Comparison of ENCODE assay signal across 20 mouse cellular contexts in genomic region chr13:117722090-117722489, GRCm38 (mm10).
A peak's percentile ranks its signal among the peaks of the same experiment; 100 is the strongest.
DNase-seq lines count a peak whose midpoint lies in the region; ATAC-seq lines count a peak whose summit lies in the region.
"Had no signal": no experiment of that assay in that cellular context is flagged by ENCODE, and none has a peak within 500 bp of the region (broad histone marks: within the 10 kb centered on the region; RNA-seq: fewer than 3 reads in every experiment).

No protein-coding gene starts in this region.

- ATAC-seq in forebrain, embryonic 14.5 days: peak; percentile 44; the same call in 1 of the 2 replicates
- ATAC-seq: hindbrain, postnatal 0 days; intestine, postnatal 0 days had no signal

- no peak overlapping the region for H3K4me2 ChIP-seq in forebrain, embryonic 14.5 days (ENCODE audit: low read length)
- H3K4me2 ChIP-seq: lung, embryonic 15.5 days had no signal

- H3K36me3 ChIP-seq in forebrain, embryonic 14.5 days (ENCODE audit: control insufficient read depth, insufficient read depth, low read length): no peaks in the 10 kb centered on the region
- H3K36me3 ChIP-seq: G1E; lung, embryonic 15.5 days had no signal

- H3K27ac ChIP-seq in forebrain, embryonic 14.5 days (ENCODE audit: low read depth, low read length): no peak overlapping the region
- H3K27ac ChIP-seq: hindbrain, postnatal 0 days; kidney, postnatal 0 days; liver, embryonic 14.5 days; lung, embryonic 15.5 days had no signal

- no peaks in the 10 kb centered on the region for H3K9me3 ChIP-seq in forebrain, embryonic 14.5 days (replicated peaks; ENCODE audit: control insufficient read depth, low read length)
- H3K9me3 ChIP-seq: G1E; lung, embryonic 15.5 days had no signal

- H3K4me3 ChIP-seq in forebrain, embryonic 14.5 days (ENCODE audit: low read depth, low read length): no peak overlapping the region
- H3K4me3 ChIP-seq: lung, embryonic 15.5 days had no signal

- WGBS in forebrain, embryonic 14.5 days: 65% methylated on average over 4 of the region's 4 CpGs

- no peaks in the 10 kb centered on the region for H3K4me1 ChIP-seq in forebrain, embryonic 14.5 days (ENCODE audit: control insufficient read depth, insufficient read depth, low read length)
- H3K4me1 ChIP-seq: lung, embryonic 15.5 days had no signal

- DNase-seq in cerebellum, postnatal 14 days: peak; percentile 8 to 21
- no peak for DNase-seq in cerebellum, adult 11-12 months
- DNase-seq in layer of hippocampus, adult 18-20 months (ENCODE audit: low spot score in 2 of 2): peak; percentile 33 to 75
- DNase-seq in layer of hippocampus, postnatal 10 days (ENCODE audit: low spot score in 2 of 2): no peak
- peak; percentile 39 for DNase-seq in forebrain, embryonic 14.5 days (ENCODE audit: low spot score)
- DNase-seq in layer of hippocampus, adult 9-11 months: peak; percentile 66
- DNase-seq in left cerebral cortex, adult 8-10 months (ENCODE audit: low spot score in 2 of 2): no peak
- no peak for DNase-seq in right cerebral cortex, adult 18-20 months
- DNase-seq: adrenal gland, postnatal 36 days; gastrocnemius, postnatal 14 days; heart, postnatal 4 days; lung, postnatal 4 days; spleen, adult 18-20 months; thymus, adult 18-20 months had no signal

- H3K27me3 ChIP-seq in forebrain, embryonic 14.5 days (replicated peaks; ENCODE audit: control insufficient read depth, insufficient read depth, low read length): no peaks in the 10 kb centered on the region
- H3K27me3 ChIP-seq: lung, embryonic 15.5 days had no signal

- no peak overlapping the region for H3K9ac ChIP-seq in forebrain, embryonic 14.5 days (ENCODE audit: low read length)
- H3K9ac ChIP-seq: liver, embryonic 14.5 days; lung, embryonic 15.5 days had no signal

Comparison
In these comparisons a context has a peak if more than half of its experiments do, and no peak if none do; other contexts are left out.
1. DNase-seq: peak in cerebellum, postnatal 14 days (2 of 2), layer of hippocampus, adult 18-20 months (2 of 2), forebrain, embryonic 14.5 days (single experiment) and layer of hippocampus, adult 9-11 months (single experiment); none in cerebellum, adult 11-12 months (single experiment), layer of hippocampus, postnatal 10 days (0 of 2), left cerebral cortex, adult 8-10 months (0 of 2) and right cerebral cortex, adult 18-20 months (single experiment).